Mouse (Mus musculus) bone marrow, adult 2 months (tissue): ENCODE measurements around the gene Meox1.

ENCODE experiments used
- CTCF ChIP-seq: fragments of 200-500 bp; IDR thresholded peaks from 2 replicates; pipeline ENCODE4 v1.5.1; 2011; ENCODE audit warnings: low read length, control low read depth; ENCODE audit not compliant: control insufficient read depth, insufficient read depth
- POLR2A ChIP-seq: fragments of 200-500 bp; IDR thresholded peaks from 2 replicates; pipeline ENCODE4 v1.6.1; 2011; ENCODE audit warnings: low read depth, mild to moderate bottlenecking, control low read depth, low read length, borderline replicate concordance; ENCODE audit not compliant: control insufficient read depth

DNA sequence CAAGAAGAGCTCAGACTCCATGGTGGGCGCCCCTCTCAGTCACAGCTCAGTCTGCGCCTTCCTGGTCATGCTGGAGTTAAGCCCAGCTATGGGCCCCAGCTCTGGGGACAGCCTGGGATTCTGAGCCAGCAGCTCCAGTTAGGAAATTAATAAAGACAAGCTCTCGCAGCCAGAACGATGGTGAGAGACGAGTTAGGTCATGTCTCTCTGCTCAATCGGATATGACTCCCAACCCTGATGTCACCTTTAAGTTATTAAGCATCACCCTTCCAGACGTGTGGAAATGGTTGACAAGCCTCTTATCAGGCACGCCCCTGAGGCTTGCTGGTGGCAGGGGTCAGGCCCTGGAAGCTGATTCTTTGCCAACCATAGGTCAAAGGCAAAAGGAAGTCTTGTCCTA lies 20.3 kb downstream of the Meox1 start:
- TF ChIP-seq CTCF (no peak), POLR2A (no peak)
